Mouse (Mus musculus) granulocyte monocyte progenitor cell, adult 5-6 weeks (primary cell): Measurements from ENCODE around the gene Fam162a. TPM values are rescaled to one million over a fixed set of nuclear protein-coding genes. Genes with fewer than 3 reads are reported as not detected.
"Not testable (repeated sequence)": the region's sequence is repeated elsewhere in the genome, so short reads cannot be mapped to it uniquely, and the experiment has no call there.

Experiments used
- ATAC-seq: replicated peaks from 2 replicates; pipeline ENCODE4 v1.8.0; 2016; ENCODE audit warnings: mild to moderate bottlenecking, moderate TSS enrichment, inconsistent platforms; ENCODE audit not compliant: poor library complexity, severe bottlenecking
- total RNA-seq, 2 experiments: library from RNA; stranded (forward) in 1 of 2; stranded (reverse) in 1 of 2; fragments of 200-712, 200-1000 nt in 1 of 2; fragments of >200 nt in 1 of 2; fragmentation: Nextera tagmentation in 1 of 2; gene quantifications; 2 replicates each; pipeline ENCODE4 v1.2.3; 2014 to 2017

The Fam162a gene
- total RNA-seq (2014; fragmentation: Nextera tagmentation): 101 and 196 TPM in 2 replicates
- 79.5 and 114 TPM in 2 replicates for total RNA-seq (2017)

GRCm38 (mm10) chr16:36071450-36072379 is at the start of gene Fam162a, which contains the start of gene Ccdc58:
TSS of gene Fam162a (minus strand) at chr16:36071594.
TSS of gene Ccdc58 (plus strand) at chr16:36071685.
- peak; percentile 82 for ATAC-seq

GRCm38 (mm10) chr16:36115751-36116150 is 44.4 kb upstream of the Fam162a start:
- ATAC-seq: not testable (repeated sequence)

- not testable (repeated sequence) for ATAC-seq
Measured at GRCm38 (mm10) chr16:36111486-36111885, 40.1 kb upstream of the Fam162a start.

GRCm38 (mm10) chr16:36102211-36102610 is 30.8 kb upstream of the Fam162a start:
- ATAC-seq: no peak

- ATAC-seq: no peak
Measured at GRCm38 (mm10) chr16:36101526-36101925, 30.1 kb upstream of the Fam162a start.

- ATAC-seq: not testable (repeated sequence)
Measured at GRCm38 (mm10) chr16:36097813-36098499, 26.6 kb upstream of the Fam162a start.

- ATAC-seq: no peak
Measured at GRCm38 (mm10) chr16:36094079-36094478, 22.7 kb upstream of the Fam162a start.

- no peak for ATAC-seq
Measured at GRCm38 (mm10) chr16:36090785-36091509, 19.6 kb upstream of the Fam162a start.

- ATAC-seq: no peak
Measured at GRCm38 (mm10) chr16:36089850-36090616, 18.6 kb upstream of the Fam162a start.

GRCm38 (mm10) chr16:36089065-36089464 is 17.7 kb upstream of the Fam162a start:
- ATAC-seq: no peak

- no peak for ATAC-seq
Measured at GRCm38 (mm10) chr16:36087846-36088245, 16.5 kb upstream of the Fam162a start.

GRCm38 (mm10) chr16:36079916-36080315 is 8.5 kb upstream of the Fam162a start:
- ATAC-seq: no peak

GRCm38 (mm10) chr16:36074772-36075171 is 3.4 kb upstream of the Fam162a start:
- no peak for ATAC-seq

GRCm38 (mm10) chr16:36072410-36073011 is 1.1 kb upstream of the Fam162a start:
- no peak for ATAC-seq

- no peak for ATAC-seq
Measured at GRCm38 (mm10) chr16:36071071-36071449, 334 bp downstream of the Fam162a start.

GRCm38 (mm10) chr16:36069819-36070575 is 1.4 kb downstream of the Fam162a start:
- no peak for ATAC-seq

GRCm38 (mm10) chr16:36068356-36068755 is 3.0 kb downstream of the Fam162a start:
- ATAC-seq: no peak

GRCm38 (mm10) chr16:36067694-36068093 is 3.7 kb downstream of the Fam162a start:
- ATAC-seq: peak; percentile 10; the same call in 1 of the 2 replicates

GRCm38 (mm10) chr16:36064904-36065303 is 6.5 kb downstream of the Fam162a start:
- no peak for ATAC-seq
